Mouse (Mus musculus) T-helper 17 cell (primary cell): ENCODE measurements around the gene 1700008O03Rik.

Source experiments
- in situ Hi-C, 2 experiments: fragments of 300-600 bp; cut with MboI, MseI; formaldehyde crosslinking; loops; 1 replicate in 1 of 2; 2 replicates in 1 of 2; pipeline ENCODE4 v1.15.1; 2025; ENCODE audit warnings: high pct_unique_total_duplicates in 2 of 2

Gene 1700008O03Rik

DNA sequence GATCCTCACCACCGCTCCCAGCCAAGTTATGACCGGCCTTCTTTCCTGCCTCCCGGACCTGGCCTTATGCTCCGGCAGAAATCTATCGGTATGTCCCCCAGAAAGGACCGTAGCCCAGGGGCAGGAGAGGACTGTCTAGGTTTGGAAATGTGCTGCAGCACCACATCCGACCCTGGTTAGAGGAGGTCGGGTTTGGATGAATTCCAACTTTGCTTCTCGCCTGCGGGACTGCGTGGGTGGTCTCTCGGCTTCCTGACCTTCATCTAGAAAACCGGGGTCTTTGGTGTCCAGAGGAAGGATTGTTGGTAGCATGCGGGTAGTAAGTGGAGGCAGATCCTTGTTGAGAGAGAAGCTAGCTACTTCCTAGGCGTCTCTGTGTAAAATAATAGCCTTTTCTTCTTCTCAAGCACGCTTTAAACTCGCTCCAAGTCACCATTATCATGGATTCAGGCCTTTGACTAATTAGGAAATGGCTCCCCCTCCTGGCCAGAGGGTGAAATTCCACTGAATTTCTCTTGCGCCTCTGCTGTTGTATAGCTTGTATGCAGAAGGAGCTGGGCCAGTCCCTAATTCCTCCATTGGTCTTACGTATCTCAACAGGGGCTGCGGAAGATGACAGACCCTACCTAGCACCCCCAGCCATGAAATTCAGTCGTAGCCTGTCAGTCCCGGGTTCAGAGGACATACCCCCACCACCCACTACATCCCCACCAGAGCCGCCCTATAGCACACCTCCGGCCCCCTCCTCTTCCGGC lies 34.5 kb downstream of the 1700008O03Rik start:
- in situ Hi-C loops = loop anchor here (5.0 kb wide), 2 partner anchors 84 to 94 kb away; partner anchors contain the start of gene Acp4 (in 1 of the 2)

DNA sequence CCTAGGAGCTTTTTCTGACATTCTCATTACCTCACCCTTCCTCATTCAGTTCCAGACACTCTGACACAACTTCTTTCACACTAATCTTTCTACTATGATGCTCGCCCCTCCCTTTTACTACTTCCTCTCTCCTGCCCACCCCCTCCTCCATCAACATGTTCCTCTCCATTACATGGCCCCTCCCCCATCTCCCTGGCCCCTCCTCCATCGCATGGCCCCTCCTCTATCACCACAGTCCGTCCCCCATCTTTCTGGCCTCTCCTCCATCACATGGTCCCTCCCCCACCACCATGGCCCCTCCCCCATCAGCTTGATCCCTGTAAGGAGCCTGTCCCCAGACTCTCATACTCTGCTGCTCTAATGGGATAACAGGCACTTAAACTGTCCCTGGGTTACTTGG lies 36.6 kb downstream of the 1700008O03Rik start:
- in situ Hi-C loops = loop anchor here in 1 of 2 experiments (10.0 kb wide), 1 partner anchor 394 kb away; the partner anchor contains the start of gene Klk1b8

DNA sequence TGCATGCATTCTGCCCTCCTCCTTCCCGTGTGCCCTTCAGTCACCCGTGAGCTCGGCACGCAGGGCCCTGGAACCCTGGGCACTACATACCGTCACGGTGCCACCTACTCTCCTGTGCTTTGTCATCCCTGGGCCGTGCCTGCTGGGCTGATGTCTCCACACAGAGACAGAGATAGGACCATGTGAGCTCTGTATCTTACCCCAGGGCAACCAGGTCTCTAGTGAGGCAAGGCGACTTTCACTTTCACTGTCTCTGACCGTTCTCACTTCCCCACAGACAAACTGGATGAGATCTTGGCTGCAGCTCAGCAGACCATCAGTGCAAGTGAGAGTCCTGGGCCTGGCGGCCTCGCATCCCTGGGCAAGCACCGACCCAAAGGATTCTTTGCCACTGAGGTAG lies 41.0 kb downstream of the 1700008O03Rik start:
- in situ Hi-C loops = loop anchor here in 1 of 2 experiments (10.0 kb wide), 1 partner anchor 390 kb away; the partner anchor contains the start of gene Klk1b8

DNA sequence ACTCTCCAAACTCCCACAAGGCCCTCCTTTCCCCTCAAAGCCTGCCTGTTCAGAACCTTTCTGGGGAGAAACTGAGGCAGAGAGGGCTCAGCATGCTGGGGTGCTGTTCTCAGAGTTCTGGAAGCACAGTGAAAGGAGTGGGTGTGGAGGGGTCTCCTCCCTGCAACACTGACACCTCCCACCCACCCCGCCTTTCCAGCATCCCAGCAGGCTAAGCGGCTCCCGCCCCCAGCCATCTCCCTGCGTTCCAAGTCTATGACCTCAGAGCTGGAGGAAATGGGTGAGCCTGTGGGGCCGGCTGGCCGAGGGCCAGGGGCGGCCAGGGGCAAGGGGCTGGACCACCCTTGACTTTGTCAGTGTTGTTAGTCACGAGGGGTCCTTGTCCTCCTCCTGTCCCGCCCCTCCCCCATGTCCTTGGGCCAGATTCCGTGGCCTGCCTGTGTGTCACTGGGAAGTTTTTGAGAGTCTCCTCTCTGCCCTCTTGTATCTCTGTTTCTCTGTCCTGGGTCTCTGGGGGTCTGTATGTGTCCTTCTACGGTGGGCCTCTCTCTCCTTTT lies 42.1 kb downstream of the 1700008O03Rik start:
- in situ Hi-C loops = loop anchor here in 1 of 2 experiments (10.0 kb wide), 1 partner anchor 389 kb away; the partner anchor contains the start of gene Klk1b8

DNA sequence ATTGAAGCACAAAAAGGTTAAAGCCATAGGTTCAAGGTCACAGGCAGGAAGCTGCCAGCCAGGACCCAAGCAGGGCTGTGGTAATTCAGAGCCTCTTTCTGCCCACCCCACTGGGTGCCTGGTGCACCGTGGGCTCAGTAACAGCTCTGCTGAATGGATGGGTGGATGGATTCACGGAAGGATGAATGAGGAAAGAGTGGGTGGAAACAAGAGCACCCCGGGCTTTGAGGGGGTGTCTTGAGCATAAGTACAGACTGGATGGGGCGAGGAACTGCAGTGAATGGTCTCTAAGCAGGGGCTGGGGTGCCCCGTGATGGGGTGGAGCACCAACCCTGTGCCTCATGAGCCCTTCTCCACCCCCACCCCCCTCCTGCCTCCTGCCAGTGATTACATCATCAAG lies 43.9 kb downstream of the 1700008O03Rik start:
- in situ Hi-C loops = loop anchor here in 1 of 2 experiments (10.0 kb wide), 1 partner anchor 387 kb away; the partner anchor contains the start of gene Klk1b8

DNA sequence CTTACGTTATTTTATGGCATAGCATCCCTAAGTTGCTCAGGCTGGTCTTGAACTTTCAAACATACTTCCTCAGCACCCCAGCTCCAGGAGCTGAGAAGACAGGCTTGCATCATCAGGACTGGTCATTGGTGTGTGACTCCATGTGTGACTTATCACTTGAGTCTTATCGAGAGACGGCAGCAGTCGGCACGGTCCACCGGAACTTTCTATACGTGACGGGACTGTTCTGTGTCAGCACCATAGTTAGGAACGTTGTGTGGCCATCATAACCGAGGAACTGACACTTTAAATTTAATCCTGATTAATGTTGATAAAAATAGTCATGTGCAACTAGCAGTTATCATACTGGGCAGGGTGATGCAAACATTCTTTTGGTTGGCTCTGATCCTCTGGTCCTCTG lies 44.5 kb downstream of the 1700008O03Rik start:
- in situ Hi-C loops = loop anchor here in 1 of 2 experiments (10.0 kb wide), 1 partner anchor 386 kb away; the partner anchor contains the start of gene Klk1b8

DNA sequence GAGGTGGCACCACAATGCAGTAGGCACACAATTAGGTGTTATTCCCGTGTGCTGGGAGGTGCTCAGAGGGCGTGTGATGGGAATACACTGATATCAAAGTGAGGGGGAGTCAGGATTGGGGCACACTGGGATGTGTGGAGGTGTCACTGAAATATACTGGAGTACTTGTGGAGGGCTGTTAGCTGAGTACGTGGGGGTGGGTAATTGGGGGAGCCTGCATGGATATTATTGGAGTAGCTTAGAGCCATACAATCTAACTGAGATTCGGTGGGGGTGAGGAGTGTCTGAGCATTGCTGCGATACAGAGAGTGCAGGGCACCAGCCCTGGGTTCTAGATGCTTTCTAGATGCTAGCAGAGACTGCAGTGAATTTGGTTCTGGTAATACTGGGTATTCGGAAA lies 45.4 kb downstream of the 1700008O03Rik start:
- in situ Hi-C loops = loop anchor here in 1 of 2 experiments (10.0 kb wide), 1 partner anchor 385 kb away; the partner anchor contains the start of gene Klk1b8

DNA sequence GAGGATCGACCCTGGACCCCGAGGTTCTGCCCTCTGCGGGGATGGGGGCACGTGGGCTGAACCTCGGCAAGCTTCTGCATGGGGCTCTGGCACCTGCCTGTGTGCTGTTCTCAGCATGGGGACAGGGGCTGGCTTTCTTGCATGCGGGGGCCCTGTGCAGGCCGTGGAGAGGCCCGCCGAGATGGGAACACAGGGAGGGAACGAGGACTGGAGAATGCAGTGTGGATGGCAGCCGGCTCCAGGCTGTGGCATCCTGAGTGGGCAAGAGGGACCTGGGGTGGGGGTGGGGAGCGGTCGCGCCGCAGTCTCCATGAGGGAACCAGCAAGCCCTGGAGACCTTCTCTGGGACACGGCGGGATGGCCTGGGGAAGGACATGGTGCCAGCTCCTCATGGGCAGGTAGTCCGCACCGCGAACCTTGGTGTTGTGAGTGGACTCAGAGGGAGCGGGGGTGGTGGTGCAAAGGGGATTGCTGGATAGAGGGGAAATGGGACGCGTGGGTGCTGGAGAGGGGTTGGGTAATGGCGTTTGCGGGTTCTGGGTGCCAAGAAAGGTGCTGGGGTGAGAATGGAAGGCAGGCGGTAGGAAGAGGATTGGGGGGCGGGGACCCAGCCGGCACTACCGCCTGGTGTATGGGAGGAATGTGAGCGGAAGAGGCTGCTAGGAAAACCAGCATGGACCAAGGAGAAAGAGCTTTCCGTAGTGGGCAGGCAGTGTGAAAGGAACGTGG lies 48.3 kb downstream of the 1700008O03Rik start:
- in situ Hi-C loops = no loop called here

DNA sequence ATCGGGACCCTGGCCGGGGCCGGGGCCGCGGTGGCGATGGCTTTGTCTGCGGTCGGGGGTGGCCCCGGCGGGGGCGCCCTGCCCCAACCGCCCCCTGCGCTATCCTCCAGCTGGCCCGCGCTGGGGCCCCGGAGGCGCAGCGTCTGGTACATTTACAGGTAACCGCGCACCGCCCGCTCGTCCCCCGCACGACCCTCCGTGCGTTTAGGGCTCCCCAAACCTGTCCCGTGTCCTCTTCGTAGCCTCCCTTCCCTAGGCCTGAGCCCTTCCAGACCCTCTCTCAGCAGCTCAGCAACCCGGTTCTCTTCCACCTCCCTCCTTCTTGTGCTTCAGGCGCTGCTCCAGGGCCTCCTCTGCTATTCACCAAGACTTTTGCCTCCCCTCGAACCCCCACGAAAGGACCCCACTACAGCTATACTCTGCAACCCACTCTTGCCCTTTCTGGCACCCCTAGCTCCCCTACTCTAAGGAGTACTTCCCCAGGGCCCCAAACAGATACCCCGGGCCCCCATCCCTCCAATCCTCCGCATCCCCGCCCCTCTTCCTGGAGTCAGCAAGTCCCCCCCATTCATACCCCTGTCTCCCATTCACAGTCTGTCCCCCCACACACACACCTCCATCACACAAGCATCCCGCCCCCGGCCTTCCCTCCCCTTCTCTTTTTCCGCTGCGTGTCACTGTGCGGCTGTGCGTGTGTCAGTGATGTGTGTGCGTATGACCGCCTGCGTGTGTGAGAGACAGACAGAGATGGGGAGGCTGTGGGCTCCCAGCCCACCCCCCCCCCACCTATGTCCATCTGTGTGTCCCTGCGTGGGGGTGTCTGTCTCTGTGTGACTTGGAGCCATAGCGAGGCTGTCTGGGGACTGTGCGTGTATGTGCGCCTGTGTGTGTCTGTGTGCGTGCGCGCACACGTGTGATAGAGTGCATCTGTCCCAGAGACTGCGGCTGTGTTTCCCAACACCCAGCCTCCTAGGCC lies 49.3 kb downstream of the 1700008O03Rik start:
- in situ Hi-C loops = no loop called here

DNA sequence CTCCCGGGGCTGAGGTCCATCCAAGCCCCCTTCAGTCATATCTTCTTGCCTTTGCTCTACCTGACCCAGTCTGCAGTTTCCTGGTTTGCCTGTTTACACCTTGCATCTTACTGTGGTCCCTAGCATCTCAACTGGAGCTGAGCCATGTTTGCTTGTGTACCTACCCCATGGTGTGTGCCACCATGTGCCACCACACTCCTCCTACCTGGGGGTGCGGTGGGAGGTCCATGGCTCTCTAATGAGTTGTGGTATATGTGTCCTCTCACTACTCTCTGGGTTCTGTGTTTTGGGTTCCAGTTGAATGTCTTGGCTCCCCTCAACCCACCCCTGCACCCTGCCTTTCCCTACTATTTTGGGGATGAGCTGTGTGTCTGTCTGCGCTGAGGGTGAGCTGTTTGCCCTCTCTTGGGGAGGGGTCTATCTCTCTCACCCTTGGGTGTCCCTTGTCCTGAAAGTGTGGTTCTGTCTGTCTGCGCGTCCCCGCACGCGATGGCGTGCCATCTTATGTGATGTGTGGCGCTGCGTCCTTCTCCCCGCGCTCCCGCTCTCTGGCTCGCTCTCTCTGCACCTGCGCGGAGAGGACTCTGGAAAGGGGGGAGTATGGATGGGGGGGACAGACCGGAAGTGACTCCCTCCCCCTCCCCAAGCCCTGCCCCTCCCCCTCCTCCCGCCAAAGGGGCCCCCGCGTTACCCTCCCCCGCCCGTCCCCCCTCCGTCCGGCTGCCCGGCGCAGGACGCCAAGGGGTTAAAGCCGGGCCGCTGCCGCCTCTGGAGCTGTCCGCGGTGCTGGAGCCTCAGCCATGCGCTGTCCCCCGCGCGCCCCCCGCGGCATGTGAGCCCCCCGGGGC lies 50.4 kb downstream of the 1700008O03Rik start:
- in situ Hi-C loops = no loop called here

DNA sequence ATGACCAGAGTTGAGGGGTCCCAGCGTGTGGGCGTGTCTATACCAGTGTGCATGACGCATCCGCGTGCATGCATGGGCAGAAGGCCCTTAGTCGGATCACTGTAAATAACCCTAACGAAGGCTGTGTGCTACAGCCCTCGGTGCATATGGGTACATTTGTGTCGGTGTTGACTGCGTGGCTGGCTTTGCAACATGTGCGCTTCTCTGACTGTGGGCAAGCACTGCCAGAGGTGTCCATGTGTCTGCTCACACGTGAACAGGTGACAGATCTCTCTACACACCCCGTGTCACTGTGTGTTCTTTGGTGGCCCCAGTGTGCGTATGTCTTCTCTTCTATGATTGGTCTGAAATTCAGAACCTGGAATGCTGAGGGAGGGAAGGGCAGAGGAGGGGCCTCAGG lies 51.5 kb downstream of the 1700008O03Rik start:
- in situ Hi-C loops = no loop called here

DNA sequence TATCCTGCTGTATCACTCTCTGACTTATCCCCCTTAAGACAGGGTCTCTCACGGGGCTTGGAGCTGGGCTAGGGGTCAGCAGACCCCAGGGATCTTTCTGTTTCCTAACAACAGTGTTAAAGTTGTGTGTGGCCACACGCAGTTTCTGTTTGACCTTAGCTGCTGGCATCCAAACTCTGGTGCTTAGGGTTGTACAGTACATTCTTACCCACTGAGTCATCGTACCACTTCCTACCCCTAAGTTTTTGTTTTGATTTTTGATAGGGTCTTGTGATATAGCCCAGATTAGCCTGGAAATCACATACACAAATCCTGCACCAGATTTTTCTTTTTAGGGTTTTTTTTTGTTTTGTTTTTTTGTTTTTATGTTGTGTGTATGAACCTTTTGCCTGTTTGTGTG lies 53.3 kb downstream of the 1700008O03Rik start:
- in situ Hi-C loops = no loop called here

DNA sequence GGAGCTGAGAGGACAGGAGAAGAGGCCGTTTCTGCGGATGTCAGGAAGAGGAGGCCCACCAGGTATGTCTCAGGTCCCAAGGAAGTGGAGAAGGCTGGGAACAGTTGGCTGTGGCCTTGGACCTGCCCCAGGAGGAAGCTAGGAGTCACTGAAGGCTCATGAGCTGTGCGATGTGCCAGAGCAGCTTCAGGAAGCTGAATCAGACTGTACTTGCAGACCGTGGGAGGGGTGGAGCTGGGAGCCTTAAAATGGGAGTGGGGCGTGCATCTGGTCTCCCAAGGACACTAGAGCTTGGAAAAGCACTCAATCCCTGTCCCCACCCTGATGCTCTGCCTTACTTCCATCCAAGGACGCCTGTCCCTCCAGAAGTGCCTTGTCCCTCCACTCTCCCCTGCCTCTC lies 59.0 kb downstream of the 1700008O03Rik start:
- in situ Hi-C loops = no loop called here

DNA sequence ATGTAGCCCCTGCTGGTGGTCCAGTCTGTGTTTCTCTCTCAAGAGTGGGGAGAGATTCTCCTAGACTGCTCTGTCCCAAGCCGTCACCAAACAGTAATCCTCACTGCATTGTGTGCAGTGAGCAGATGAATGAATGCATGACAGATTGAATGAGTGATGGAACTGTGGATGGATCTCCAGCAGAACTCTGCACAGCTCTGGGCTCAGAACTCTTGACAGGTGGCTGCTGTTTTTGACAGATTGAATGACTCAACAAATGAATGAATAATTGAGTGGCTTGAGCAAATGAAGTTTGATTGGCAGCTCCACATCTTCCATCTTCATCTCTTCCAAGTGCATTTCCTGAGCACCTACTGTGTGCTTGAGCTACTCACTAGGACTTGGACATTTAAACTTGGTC lies 63.3 kb downstream of the 1700008O03Rik start:
- in situ Hi-C loops = no loop called here

DNA sequence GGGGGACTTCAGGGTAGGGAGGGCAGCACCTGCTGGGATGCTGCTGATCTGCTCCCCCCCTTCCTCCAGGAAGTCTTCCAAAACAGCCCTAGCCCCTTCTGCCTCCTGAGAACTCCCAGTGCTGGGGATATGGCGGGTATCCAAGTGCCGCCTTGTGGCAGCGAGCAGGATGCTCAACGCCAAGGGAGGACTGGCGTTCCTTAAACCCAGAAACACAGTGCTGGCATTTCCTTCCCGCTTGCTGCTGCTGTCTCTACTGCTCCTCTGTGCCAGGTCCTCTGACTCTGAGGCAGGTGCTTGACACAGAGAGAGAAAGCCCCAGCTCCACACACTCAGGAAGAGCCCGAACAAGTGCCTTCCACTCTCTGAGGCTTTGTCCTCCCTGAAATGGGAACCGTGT lies 64.7 kb downstream of the 1700008O03Rik start:
- in situ Hi-C loops = no loop called here

DNA sequence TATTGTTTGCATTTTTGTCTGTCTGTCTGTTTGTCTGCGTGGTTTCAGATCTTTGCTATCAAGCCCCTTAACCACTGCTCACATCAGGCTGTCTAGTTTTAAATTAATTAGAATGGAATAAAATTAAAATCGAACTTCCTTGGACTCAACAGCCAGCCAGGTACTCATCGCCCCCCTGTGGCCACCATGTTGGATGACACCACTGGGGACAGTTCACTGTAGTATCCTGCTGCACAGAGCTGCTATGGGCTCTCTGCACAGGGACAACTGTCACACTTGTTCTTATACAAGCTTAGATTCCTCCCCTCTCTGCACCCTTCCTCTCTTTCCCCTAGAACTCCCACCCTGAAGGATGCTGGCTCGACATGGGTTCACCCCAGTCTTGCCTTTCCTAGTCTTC lies 67.7 kb downstream of the 1700008O03Rik start:
- in situ Hi-C loops = no loop called here

DNA sequence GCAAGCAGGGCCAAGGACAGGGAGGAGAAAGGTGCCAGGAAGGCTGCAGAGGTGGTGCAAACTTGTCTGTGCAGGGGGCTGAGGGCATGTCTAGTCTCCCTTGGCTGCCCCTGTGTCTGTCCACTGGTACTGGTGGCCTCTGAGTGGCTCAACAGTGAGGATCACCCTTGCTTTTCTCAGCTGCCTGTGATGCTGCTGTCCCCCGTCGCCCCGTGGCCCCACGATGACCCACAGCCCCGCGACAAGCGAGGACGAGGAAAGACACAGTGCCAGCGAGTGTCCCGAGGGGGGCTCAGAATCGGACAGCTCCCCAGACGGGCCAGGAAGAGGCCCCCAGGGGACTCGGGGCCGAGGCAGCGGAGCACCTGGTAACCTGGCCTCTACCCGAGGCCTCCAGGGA lies 73.1 kb downstream of the 1700008O03Rik start:
- in situ Hi-C loops = loop anchor here in 1 of 2 experiments (5.0 kb wide), 1 partner anchor 50 kb away; the partner anchor contains the start of gene Gm15517

DNA sequence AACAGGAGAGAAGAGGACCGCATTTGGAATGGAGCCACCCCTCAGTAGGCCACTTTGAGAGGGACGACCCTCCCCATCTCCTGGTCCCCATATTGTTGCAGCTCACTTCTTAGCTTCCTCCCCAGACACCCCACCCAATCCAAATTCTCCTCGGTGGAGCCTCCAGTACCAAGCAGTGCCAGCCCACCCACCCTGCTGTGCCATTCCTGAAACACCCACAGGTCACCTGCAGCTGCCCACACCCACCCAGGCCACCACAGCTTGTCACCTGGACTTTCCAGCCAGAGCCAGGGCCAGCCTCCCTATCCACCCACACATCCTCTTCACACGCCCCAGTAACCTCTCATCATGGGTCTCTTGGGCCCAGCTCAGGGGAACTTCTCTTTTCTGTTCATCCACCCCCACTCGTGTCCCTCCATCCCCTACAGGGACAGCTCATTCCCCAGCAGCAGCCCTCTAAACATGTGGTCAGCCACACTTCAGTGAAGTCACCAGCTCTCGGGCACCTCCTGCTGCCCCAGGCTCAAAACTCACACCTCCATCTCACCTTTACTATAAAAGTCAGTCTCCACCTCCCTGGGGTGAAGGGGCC lies 73.8 kb downstream of the 1700008O03Rik start:
- in situ Hi-C loops = loop anchor here in 1 of 2 experiments (5.0 kb wide), 1 partner anchor 50 kb away; the partner anchor contains the start of gene Gm15517
